Mouse (Mus musculus) adrenal gland, adult 8-10 months (tissue): ENCODE results near the gene Ces5a. TPM values are rescaled to one million over a fixed set of nuclear protein-coding genes. Genes with fewer than 3 reads are reported as not detected.
"Not testable (repeated sequence)": the region's sequence is repeated elsewhere in the genome, so short reads cannot be mapped to it uniquely, and the experiment has no call there.

Source experiments
- DNase-seq: peaks from one replicate; pipeline ENCODE4 v3.0.0; 2022
- total RNA-seq, 4 experiments: library from RNA; stranded (reverse); gene quantifications; 2 replicates each; pipeline ENCODE4 v1.2.4; 2022

Gene Ces5a
- total RNA-seq = not detected

DNA sequence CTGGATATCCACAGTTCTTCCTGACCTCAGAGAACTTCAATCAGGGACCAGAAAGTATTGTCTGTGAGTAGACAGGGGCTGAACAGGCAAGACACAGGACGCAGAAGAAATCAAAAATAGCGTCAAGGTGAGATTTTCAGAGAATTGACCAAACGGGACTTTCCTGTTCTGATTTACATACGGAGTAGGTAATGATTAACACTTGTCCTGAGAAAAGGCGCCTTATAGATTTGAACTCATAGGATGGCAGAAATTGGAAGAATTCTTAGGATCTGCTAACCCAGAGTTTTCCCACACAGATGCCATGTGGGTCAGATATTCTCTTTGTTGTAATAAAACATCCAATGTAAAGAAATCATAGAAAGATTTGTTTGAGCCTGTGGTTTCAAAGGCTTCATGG, at the start of gene Ces5a:
Ces5a (minus strand) TSS at position 101 of the 400 bp plus-strand sequence.
- DNase-seq = no peak

DNA sequence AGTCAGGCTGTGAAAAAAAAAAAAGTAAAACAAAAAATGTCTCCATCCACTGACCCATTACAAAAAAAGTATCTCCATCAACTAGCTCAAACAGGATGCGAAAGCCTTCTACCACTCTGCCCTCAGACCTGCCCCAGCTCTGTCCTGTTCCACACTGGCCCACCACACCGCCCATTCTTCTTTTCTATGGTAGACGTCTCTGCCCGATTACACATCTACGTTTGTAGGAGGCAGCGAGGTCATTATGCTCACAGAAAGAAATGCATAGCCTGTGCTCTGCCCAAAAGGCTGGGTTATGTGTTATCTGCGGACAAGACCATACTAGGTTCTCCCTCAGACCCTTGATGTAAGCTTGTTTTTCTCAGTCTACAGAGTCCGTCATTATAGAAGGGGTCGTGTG, 37.2 kb upstream of the Ces5a start:
- no peak for DNase-seq

DNA sequence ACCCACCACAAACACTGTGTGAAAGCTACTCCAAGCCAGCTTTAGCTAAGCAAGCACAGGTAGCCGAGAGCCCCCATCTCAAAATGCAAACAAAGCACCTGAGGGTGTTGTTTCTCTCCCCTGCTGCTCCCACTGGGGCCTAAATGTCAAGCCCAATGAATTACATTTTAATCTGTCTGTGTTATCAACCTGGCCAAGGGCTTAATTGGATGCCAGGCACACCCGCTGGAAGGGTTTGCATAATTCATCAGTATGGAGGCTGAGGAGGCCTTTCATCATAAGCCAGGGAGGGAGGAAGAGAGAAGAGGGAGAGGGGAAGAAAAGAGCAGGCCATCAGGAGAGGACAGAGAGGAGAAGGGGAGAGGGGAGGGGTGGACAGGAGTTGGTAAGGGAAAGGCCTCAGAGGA, 36.5 kb upstream of the Ces5a start:
- no peak for DNase-seq

DNA sequence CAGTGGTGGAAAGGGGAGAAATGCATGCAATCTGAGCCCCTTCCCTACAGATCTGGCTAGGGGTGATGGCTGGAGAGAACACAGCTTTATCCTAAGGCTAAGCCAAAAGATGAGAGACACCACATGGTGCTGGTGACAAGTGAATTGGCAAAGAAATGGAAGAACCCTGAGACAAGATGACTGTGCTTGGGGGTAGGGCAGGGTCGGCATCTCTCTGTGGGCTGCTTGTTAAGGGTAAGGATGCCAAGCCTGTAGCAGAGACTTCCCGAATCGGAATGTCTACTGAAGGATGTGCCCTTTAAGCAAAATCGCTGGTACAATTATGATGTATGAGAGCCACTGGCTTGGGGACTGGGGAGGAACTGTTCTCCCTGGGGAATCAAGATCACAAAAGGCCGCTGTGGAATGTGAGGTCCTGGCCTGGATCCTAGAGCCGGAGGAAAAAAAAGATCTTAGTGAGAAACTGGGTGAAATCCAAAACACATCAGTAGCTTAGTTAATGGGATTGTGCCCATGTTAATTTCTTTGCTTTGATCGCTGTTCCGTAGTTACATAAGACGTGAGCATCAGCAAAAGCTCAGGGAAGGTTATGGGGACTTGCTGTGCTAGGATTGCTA, 35.8 kb upstream of the Ces5a start:
- DNase-seq = no peak

- no peak for DNase-seq
These were observed 34.5 kb upstream of the Ces5a start for GRCm38 (mm10) chr8:93570186-93570530.

GRCm38 (mm10) chr8:93569311-93570185, 33.9 kb upstream of the Ces5a start:
- peak; percentile 50 for DNase-seq

DNA sequence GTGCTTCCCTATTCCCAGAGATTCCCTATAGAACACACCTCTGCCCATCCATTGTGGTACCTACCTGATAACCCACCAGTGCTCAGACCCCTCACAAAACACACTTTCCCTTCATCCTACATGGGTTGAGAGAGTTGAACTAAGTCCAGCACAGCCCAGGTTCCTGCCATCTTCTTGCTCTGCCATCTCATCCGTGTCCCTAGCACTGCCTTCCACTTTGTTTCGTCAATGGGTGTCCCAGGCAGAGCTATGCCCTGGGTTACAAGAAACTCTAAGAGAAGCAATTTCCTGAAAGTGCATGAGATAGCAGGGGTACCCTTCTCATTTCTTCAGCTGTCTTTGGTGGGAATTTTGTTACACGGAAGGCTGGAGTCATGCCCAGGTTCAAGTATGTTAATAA, 33.0 kb upstream of the Ces5a start:
- DNase-seq = no peak

DNA sequence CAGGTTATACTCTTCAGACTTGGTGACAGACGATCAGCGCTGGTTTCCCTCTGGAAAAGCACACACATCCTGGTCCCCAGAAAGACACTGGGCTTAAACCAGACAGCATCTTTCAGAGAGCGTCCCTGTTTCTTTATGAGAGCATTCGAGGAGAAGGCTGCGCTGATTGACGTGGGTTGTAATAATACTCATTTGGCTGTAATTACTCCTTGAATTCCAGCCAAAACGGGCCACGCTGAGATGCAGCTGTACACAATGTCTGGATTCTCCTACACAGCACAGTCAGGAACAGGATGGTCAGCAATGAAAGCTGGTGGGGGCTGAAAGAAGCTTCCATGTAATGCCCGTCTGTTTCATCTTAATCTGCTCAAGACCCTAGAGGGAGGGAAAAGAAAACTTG, 31.5 kb upstream of the Ces5a start:
- DNase-seq = no peak

DNA sequence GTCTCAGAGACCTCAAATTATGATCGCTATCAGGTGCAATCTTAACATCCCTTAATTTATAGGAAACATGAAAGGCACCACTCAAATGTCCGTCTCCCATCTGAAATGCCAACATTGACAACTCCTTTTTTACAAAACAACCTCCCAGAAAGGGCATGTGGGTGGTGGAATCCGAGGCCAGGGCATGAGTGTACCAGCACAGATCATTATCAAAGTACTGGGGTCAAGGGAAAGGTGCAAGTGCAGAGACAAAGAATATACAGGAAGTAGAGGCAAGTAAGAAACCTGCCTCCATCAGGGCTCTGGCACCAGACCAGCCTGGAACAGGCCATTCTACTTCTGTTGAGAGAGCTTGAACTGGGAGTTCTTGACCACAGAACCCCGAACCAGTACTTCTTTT, 29.0 kb upstream of the Ces5a start:
- DNase-seq = no peak

- DNase-seq = no peak
These were observed 27.9 kb upstream of the Ces5a start for GRCm38 (mm10) chr8:93563551-93563950.

DNA sequence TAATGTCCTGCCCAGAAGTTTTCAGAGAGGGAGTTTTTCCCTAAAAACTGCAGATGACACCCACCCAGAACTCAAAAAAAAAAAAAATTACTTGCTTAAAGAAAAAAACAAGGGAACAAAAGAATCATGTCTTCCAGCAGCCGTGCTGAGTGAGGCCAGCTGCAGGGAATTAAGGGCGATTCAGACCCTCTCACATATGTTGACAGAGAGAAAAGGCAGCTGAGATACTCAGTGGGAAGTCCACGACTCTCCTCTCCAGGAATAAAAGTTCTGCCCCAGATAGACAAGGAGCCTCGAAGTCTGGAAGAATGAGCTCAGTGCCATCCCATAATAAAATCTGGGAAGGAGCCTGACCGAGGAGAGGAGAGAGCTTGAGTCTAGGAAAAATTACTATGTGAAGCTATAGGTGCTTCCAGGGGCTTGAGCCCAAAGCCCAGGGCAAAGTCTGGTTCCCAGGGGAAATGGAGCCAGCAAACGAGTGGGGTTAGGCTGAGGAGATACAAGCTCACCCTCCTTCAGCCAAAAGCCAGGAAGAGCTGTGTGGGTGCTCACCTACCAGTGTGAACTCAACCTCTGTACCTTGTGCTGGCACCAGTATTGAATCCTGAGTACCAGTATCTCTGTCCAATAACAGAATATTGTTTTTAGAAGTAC, 27.1 kb upstream of the Ces5a start:
- DNase-seq = no peak

- no peak for DNase-seq
These were observed 25.6 kb upstream of the Ces5a start for GRCm38 (mm10) chr8:93561271-93561670.

DNA sequence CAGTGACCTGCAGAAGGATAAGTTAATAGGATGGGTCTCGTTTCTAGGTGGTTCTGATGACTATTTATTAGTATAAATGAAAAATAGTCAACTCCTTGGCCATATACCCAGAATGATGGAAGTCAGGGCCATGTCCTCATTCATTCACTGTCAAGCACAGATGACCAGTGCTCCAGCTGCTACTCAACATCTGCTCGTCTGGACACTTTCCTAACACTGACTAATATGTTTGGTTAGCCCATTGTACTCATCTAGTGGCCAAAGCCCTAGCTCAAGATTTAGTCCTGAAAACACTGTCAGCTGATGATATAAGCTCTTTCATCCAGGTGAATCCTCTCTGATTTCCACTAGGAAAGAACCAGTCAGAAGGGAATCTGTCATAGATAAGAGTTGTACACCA, 24.1 kb upstream of the Ces5a start:
- no peak for DNase-seq

DNA sequence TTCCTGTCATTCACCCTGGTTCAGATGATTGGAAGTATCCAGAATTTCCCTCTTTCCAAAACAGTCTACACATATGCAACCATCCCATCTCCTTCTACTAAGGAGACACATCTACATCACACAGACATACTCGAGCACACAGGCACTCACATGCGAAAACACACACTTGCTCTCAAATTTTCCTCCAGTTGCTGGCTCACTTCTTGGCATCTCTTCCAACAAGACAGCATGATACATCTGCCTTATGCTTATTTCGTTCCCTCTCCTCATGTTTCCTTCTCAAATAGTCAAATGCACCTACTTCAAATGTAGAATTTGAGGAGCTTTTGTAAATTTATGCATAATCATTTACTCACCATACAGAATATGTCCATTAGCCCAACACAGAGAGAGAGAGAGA, 33.0 kb downstream of the Ces5a start:
- DNase-seq = no peak

DNA sequence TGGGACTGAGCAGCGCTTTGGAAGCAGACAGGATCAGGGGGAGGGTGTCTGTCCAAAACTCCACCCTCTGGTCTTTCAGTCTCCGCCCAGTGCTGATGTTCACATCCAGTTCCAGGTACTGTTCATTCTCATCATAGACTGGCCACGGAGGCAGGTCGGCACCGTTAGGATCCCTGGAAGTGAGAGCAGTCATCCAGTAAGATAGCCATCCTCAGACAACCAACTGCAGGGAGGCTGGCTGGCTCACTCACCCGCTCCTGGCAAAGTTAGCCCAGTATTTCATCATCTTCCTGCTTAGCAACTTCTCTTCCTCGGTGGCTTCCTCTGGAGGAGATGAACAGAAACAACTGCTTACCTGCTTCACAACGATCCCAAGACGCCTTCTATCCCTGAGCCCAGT, 36.2 kb downstream of the Ces5a start:
- no peak for DNase-seq

- DNase-seq = peak; percentile 1
These were observed 40.3 kb downstream of the Ces5a start for GRCm38 (mm10) chr8:93495330-93495729.

DNA sequence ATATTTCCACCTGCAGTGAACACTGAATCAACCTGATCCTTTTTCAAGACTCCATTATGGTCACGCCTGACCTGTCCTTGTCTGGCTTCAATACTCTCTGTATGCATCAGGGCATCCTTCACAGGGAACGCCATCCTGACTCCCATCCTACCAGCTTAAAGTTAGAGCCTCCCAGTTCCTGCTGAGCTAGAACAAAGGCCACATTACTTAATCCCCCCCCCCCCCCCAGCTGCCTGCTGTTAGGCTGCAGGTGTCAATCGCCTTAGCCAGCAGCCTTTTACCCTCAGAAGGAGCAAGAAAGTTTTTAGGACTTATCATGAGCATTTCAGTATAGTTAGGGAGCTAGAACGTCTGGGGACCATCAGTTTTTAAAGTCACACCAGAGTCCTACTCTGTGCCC, 46.9 kb downstream of the Ces5a start:
- DNase-seq = no peak

- no peak for DNase-seq
These were observed 57.4 kb downstream of the Ces5a start for GRCm38 (mm10) chr8:93478211-93478610.

- not testable (repeated sequence) for DNase-seq
These were observed 65.9 kb downstream of the Ces5a start for GRCm38 (mm10) chr8:93469733-93470132.

DNA sequence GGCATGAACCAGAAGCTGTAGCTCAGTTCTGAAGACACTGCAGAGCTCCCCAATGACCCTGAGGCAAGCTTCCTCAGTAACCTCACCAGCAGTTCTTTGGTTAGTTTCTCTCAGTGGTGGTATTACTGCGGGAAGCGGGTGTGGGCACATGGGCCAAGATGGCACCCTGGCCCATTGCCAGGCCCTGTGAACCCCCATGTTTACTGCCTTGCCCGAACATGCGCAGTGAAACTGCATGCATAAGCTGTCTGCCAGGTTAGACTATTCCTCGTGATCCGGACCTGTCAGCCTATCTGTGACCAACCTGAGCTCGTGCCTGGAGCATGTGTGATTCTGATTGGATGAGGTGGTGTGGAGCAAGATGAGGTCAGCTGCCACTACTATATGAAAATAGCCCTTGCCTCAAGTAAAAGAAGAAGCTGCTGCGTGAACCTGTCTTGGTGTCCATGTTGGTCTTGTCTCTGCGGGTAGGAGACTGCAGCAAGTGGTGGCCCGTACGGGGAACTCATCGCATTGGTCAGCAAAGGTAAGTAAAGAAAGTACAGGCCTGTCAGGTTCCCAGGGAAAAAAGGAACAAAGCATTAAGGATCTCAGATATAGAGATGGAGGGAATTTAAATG, 81.3 kb downstream of the Ces5a start:
- no peak for DNase-seq
